Mouse (Mus musculus): ENCODE data around the gene Acyp2. TPM values are rescaled to one million over a fixed set of nuclear protein-coding genes. Genes with fewer than 3 reads are reported as not detected.
A peak's percentile ranks its signal among the peaks of the same experiment; 100 is the strongest.

The Acyp2 gene
- polyA plus RNA-seq, 1 experiment from 2014 or later = 13.1 TPM

GRCm38 (mm10) chr11:30572790-30573395 lies 76.5 kb downstream of the Acyp2 start:
- Histone ChIP-seq H3K9ac (replicated peaks) (no peak overlapping the region), H3K36me3 (no peaks in the 10 kb centered on the region), H3K4me1 (replicated peaks) (no peaks in the 10 kb centered on the region), H3K27ac (no peak overlapping the region), H3K9me3 (no peaks in the 10 kb centered on the region), H3K4me2 (replicated peaks) (no peak overlapping the region), H3K4me3 (replicated peaks) (no peak overlapping the region), H3K27me3 (no peaks in the 10 kb centered on the region)
- no peak for ATAC-seq
- 93% methylated on average over 15 of the region's 15 CpGs for WGBS

- WGBS = 89% methylated on average over 3 of the region's 3 CpGs
- H3K4me3 ChIP-seq (replicated peaks) = no peak overlapping the region
- ATAC-seq = no peak
- H3K4me2 ChIP-seq (replicated peaks) = no peak overlapping the region
- H3K9me3 ChIP-seq = no peaks in the 10 kb centered on the region
- H3K27me3 ChIP-seq = no peaks in the 10 kb centered on the region
- no peaks in the 10 kb centered on the region for H3K36me3 ChIP-seq
- H3K9ac ChIP-seq (replicated peaks) = no peak overlapping the region
- no peaks in the 10 kb centered on the region for H3K4me1 ChIP-seq (replicated peaks)
- no peak overlapping the region for H3K27ac ChIP-seq
Measured at GRCm38 (mm10) chr11:30570568-30570967, 78.8 kb downstream of the Acyp2 start.

- Histone ChIP-seq H3K4me2 (replicated peaks) (no peak overlapping the region), H3K4me1 (replicated peaks) (no peaks in the 10 kb centered on the region), H3K27me3 (no peaks in the 10 kb centered on the region), H3K9ac (replicated peaks) (no peak overlapping the region), H3K27ac (no peak overlapping the region), H3K36me3 (no peaks in the 10 kb centered on the region), H3K4me3 (replicated peaks) (no peak overlapping the region), H3K9me3 (no peaks in the 10 kb centered on the region)
- WGBS = 100% methylated on average over 1 of the region's 1 CpGs
- ATAC-seq = no peak
Measured at GRCm38 (mm10) chr11:30560215-30560614, 89.2 kb downstream of the Acyp2 start.

GRCm38 (mm10) chr11:30553408-30553807 lies 96.0 kb downstream of the Acyp2 start:
- H3K9me3 ChIP-seq = no peaks in the 10 kb centered on the region
- WGBS = 100% methylated on average over 1 of the region's 1 CpGs
- H3K9ac ChIP-seq (replicated peaks) = no peak overlapping the region
- H3K4me2 ChIP-seq (replicated peaks) = no peak overlapping the region
- H3K27ac ChIP-seq = no peak overlapping the region
- no peak overlapping the region for H3K4me3 ChIP-seq (replicated peaks)
- ATAC-seq = no peak
- H3K4me1 ChIP-seq (replicated peaks) = no peaks in the 10 kb centered on the region
- no peaks in the 10 kb centered on the region for H3K27me3 ChIP-seq
- H3K36me3 ChIP-seq = no peaks in the 10 kb centered on the region

GRCm38 (mm10) chr11:30517133-30517532 lies 132.3 kb downstream of the Acyp2 start:
- no peak overlapping the region for H3K27ac ChIP-seq
- H3K4me1 ChIP-seq (replicated peaks) = no peaks in the 10 kb centered on the region
- H3K4me3 ChIP-seq (replicated peaks) = no peak overlapping the region
- ATAC-seq = no peak
- H3K36me3 ChIP-seq = no peaks in the 10 kb centered on the region
- 89% methylated on average over 2 of the region's 2 CpGs for WGBS
- no peaks in the 10 kb centered on the region for H3K27me3 ChIP-seq
- no peaks in the 10 kb centered on the region for H3K9me3 ChIP-seq
- H3K9ac ChIP-seq (replicated peaks) = no peak overlapping the region
- no peak overlapping the region for H3K4me2 ChIP-seq (replicated peaks)

GRCm38 (mm10) chr11:30508178-30508577 lies 141.2 kb downstream of the Acyp2 start:
- H3K4me3 ChIP-seq (replicated peaks) = no peak overlapping the region
- no peaks in the 10 kb centered on the region for H3K27me3 ChIP-seq
- H3K36me3 ChIP-seq = no peaks in the 10 kb centered on the region
- 92% methylated on average over 4 of the region's 4 CpGs for whole genome bisulfite sequencing
- no peaks in the 10 kb centered on the region for H3K9me3 ChIP-seq
- H3K4me1 ChIP-seq (replicated peaks) = no peaks in the 10 kb centered on the region
- no peak overlapping the region for H3K27ac ChIP-seq
- H3K4me2 ChIP-seq (replicated peaks) = no peak overlapping the region
- H3K9ac ChIP-seq (replicated peaks) = no peak overlapping the region
- no peak for ATAC-seq

GRCm38 (mm10) chr11:30498738-30499355 lies 150.5 kb downstream of the Acyp2 start:
- H3K27ac ChIP-seq = no peak overlapping the region
- H3K36me3 ChIP-seq = no peaks in the 10 kb centered on the region
- 63% methylated on average over 3 of the region's 3 CpGs for WGBS
- no peak overlapping the region for H3K4me3 ChIP-seq (replicated peaks)
- H3K4me1 ChIP-seq (replicated peaks) = no peaks in the 10 kb centered on the region
- no peak for ATAC-seq
- H3K9me3 ChIP-seq = 0 out of 2 replicates have a peak, but pooled peaks cover 3% of the 10 kb centered on the region
- H3K9ac ChIP-seq (replicated peaks) = no peak overlapping the region
- no peak overlapping the region for H3K4me2 ChIP-seq (replicated peaks)
- H3K27me3 ChIP-seq = no peaks in the 10 kb centered on the region

GRCm38 (mm10) chr11:30497151-30497550 lies 152.2 kb downstream of the Acyp2 start:
- ATAC-seq = no peak
- WGBS = 60% methylated on average over 2 of the region's 2 CpGs
- H3K27me3 ChIP-seq = no peaks in the 10 kb centered on the region
- H3K4me1 ChIP-seq (replicated peaks) = no peaks in the 10 kb centered on the region
- H3K4me3 ChIP-seq (replicated peaks) = no peak overlapping the region
- H3K27ac ChIP-seq = no peak overlapping the region
- 0 out of 2 replicates have a peak, but pooled peaks cover 3% of the 10 kb centered on the region for H3K9me3 ChIP-seq
- H3K4me2 ChIP-seq (replicated peaks) = no peak overlapping the region
- no peaks in the 10 kb centered on the region for H3K36me3 ChIP-seq
- no peak overlapping the region for H3K9ac ChIP-seq (replicated peaks)

GRCm38 (mm10) chr11:30491515-30492260 lies 157.7 kb downstream of the Acyp2 start:
- ATAC-seq = no peak
- no peak overlapping the region for H3K9ac ChIP-seq (replicated peaks)
- no peak overlapping the region for H3K4me2 ChIP-seq (replicated peaks)
- H3K27ac ChIP-seq = no peak overlapping the region
- no peaks in the 10 kb centered on the region for H3K9me3 ChIP-seq
- no peak overlapping the region for H3K4me3 ChIP-seq (replicated peaks)
- H3K36me3 ChIP-seq = no peaks in the 10 kb centered on the region
- no peaks in the 10 kb centered on the region for H3K27me3 ChIP-seq
- no peaks in the 10 kb centered on the region for H3K4me1 ChIP-seq (replicated peaks)

- H3K27me3 ChIP-seq = no peaks in the 10 kb centered on the region
- WGBS = 69% methylated on average over 10 of the region's 10 CpGs
- no peak for ATAC-seq
- H3K4me3 ChIP-seq (replicated peaks) = no peak overlapping the region
- H3K27ac ChIP-seq = no peak overlapping the region
- no peaks in the 10 kb centered on the region for H3K36me3 ChIP-seq
- H3K9ac ChIP-seq (replicated peaks) = no peak overlapping the region
- no peaks in the 10 kb centered on the region for H3K9me3 ChIP-seq
- H3K4me2 ChIP-seq (replicated peaks) = no peak overlapping the region
- no peaks in the 10 kb centered on the region for H3K4me1 ChIP-seq (replicated peaks)
Measured at GRCm38 (mm10) chr11:30488183-30488582, 161.2 kb downstream of the Acyp2 start.

GRCm38 (mm10) chr11:30483286-30483685 lies 166.1 kb downstream of the Acyp2 start:
- Histone ChIP-seq H3K4me2 (replicated peaks) (no peak overlapping the region), H3K9ac (replicated peaks) (no peak overlapping the region), H3K9me3 (no peaks in the 10 kb centered on the region), H3K4me1 (replicated peaks) (no peaks in the 10 kb centered on the region), H3K4me3 (replicated peaks) (no peak overlapping the region), H3K27ac (no peak overlapping the region), H3K27me3 (no peaks in the 10 kb centered on the region), H3K36me3 (no peaks in the 10 kb centered on the region)
- 93% methylated on average over 4 of the region's 4 CpGs for WGBS
- ATAC-seq = no peak

GRCm38 (mm10) chr11:30471751-30472593 lies 177.4 kb downstream of the Acyp2 start, which contains the start of gene 4930505A04Rik:
4930505A04Rik (minus strand) TSS chr11:30471827.
- H3K4me1 ChIP-seq (replicated peaks) = peaks cover 12% of the 10 kb centered on the region
- peak within 1 kb of the TSS; percentile 69 for H3K4me2 ChIP-seq (replicated peaks)
- ATAC-seq = peak; percentile 99
- H3K27ac ChIP-seq = peak within 1 kb of the TSS; percentile 63
- 0 out of 2 replicates have a peak, but pooled peaks cover 2% of the 10 kb centered on the region for H3K27me3 ChIP-seq
- H3K9ac ChIP-seq (replicated peaks) = peak within 1 kb of the TSS; percentile 66
- H3K4me3 ChIP-seq (replicated peaks) = peak within 1 kb of the TSS; percentile 46
- no peaks in the 10 kb centered on the region for H3K36me3 ChIP-seq
- WGBS = 10% methylated on average over 17 of the region's 17 CpGs
- no peaks in the 10 kb centered on the region for H3K9me3 ChIP-seq

All from midbrain, embryonic 13.5 days (tissue).